8 mouse cellular contexts compared by ENCODE assay signal in genomic region chr11:98936606-98937409, GRCm38 (mm10). TPM values are rescaled to one million over a fixed set of nuclear protein-coding genes. Genes with fewer than 3 reads are reported as not detected.
DNase-seq lines count a peak whose midpoint lies in the region; ATAC-seq and TF ChIP-seq lines count a peak whose summit lies in the region.

No protein-coding gene starts in this region.

- TF ChIP-seq EP300 in liver, postnatal 0 days (IDR thresholded peaks at IDR 0.05; ENCODE audit: low read depth): no peak

- H3K27ac ChIP-seq in kidney, adult 2 months (ENCODE audit: insufficient read depth, low read depth, low read length): peak overlapping the region; percentile 96
- peak overlapping the region; percentile 32; the same call in 1 of the 2 replicates for H3K27ac ChIP-seq in cortical plate, adult 2 months (ENCODE audit: insufficient read depth, low read length)
- H3K27ac ChIP-seq in hindbrain, embryonic 14.5 days: peak overlapping the region; percentile 10; the same call in 1 of the 2 replicates
- H3K27ac ChIP-seq in liver, postnatal 0 days (ENCODE audit: low read depth): peak overlapping the region; percentile 79
- peak overlapping the region; percentile 98 for H3K27ac ChIP-seq in small intestine, adult 2 months (ENCODE audit: insufficient read depth, low read depth, low read length)

- ATAC-seq in hindbrain, embryonic 14.5 days (ENCODE audit: low FRiP score): peak; percentile 26; the same call in 1 of the 2 replicates
- peak; percentile 33 for ATAC-seq in liver, postnatal 0 days
- no peak for ATAC-seq in granulocyte monocyte progenitor cell, adult 5-6 weeks (replicated peaks; ENCODE audit: poor library complexity, severe bottlenecking)

- H3K4me2 ChIP-seq in hindbrain, embryonic 14.5 days (replicated peaks): peak overlapping the region; percentile 83
- H3K4me2 ChIP-seq in liver, postnatal 0 days (ENCODE audit: low read depth, low read length): peak overlapping the region; percentile 83

- DNase-seq in kidney, adult 2 months: peak; percentile 59
- no peak for DNase-seq in kidney, postnatal 14 days
- DNase-seq in hindbrain, embryonic 14.5 days (ENCODE audit: low spot score): no peak
- peak; percentile 30 for DNase-seq in liver, postnatal 0 days
- no peak for DNase-seq in right cerebral cortex, postnatal 25 days

- peak overlapping the region; percentile 53 for H3K4me3 ChIP-seq in kidney, adult 2 months (ENCODE audit: insufficient read depth, low read depth, low read length)
- peak overlapping the region; percentile 36 for H3K4me3 ChIP-seq in cortical plate, adult 2 months (ENCODE audit: insufficient read depth, low read length)
- H3K4me3 ChIP-seq in hindbrain, embryonic 14.5 days (replicated peaks; ENCODE audit: low read length): peak overlapping the region; percentile 47
- H3K4me3 ChIP-seq in liver, postnatal 0 days (ENCODE audit: low read depth, low read length): peak overlapping the region; percentile 51
- H3K4me3 ChIP-seq in small intestine, adult 2 months (ENCODE audit: low read depth, low read length): peak overlapping the region; percentile 95

- no peak for TF ChIP-seq POLR2A in kidney, adult 2 months (IDR thresholded peaks at IDR 0.05; ENCODE audit: low read depth, low read length)
- TF ChIP-seq POLR2A in cortical plate, adult 2 months (IDR thresholded peaks at IDR 0.05; ENCODE audit: extremely low read depth, insufficient read depth, low read length): no peak
- no peak for TF ChIP-seq POLR2A in small intestine, adult 2 months (IDR thresholded peaks at IDR 0.05; ENCODE audit: low read depth, low read length)

- no peaks in the 10 kb centered on the region for H3K9me3 ChIP-seq in hindbrain, embryonic 14.5 days (ENCODE audit: control insufficient read depth, low read length)
- no peaks in the 10 kb centered on the region for H3K9me3 ChIP-seq in liver, postnatal 0 days (ENCODE audit: low read length)

- H3K36me3 ChIP-seq in kidney, adult 2 months (ENCODE audit: control insufficient read depth, insufficient read depth, low read length): no peaks in the 10 kb centered on the region
- no peaks in the 10 kb centered on the region for H3K36me3 ChIP-seq in hindbrain, embryonic 14.5 days (replicated peaks; ENCODE audit: control insufficient read depth, insufficient read depth)
- no peaks in the 10 kb centered on the region for H3K36me3 ChIP-seq in liver, postnatal 0 days (replicated peaks; ENCODE audit: insufficient read depth, low read length)
- no peaks in the 10 kb centered on the region for H3K36me3 ChIP-seq in small intestine, adult 2 months (ENCODE audit: control insufficient read depth, insufficient read depth, low read length)

- H3K4me1 ChIP-seq in kidney, adult 2 months (ENCODE audit: control insufficient read depth, insufficient read depth, low read length): peaks cover 43% of the 10 kb centered on the region
- peaks cover 7% of the 10 kb centered on the region; the same call in 1 of the 2 replicates for H3K4me1 ChIP-seq in cortical plate, adult 2 months (ENCODE audit: control insufficient read depth, insufficient read depth, low read length)
- peaks cover 65% of the 10 kb centered on the region for H3K4me1 ChIP-seq in hindbrain, embryonic 14.5 days (replicated peaks; ENCODE audit: control insufficient read depth, insufficient read depth, low read length)
- H3K4me1 ChIP-seq in liver, postnatal 0 days (ENCODE audit: insufficient read depth): peaks cover 62% of the 10 kb centered on the region
- H3K4me1 ChIP-seq in small intestine, adult 2 months (ENCODE audit: control insufficient read depth, insufficient read depth, insufficient read length, low read length): peaks cover 58% of the 10 kb centered on the region

- WGBS in kidney, adult 2 months: 5% methylated on average over 23 of the region's 23 CpGs
- 3% methylated on average over 23 of the region's 23 CpGs for WGBS in hindbrain, embryonic 14.5 days
- WGBS in liver, postnatal 0 days (ENCODE audit: insufficient replicate concordance): 2% methylated on average over 23 of the region's 23 CpGs
- WGBS in small intestine, adult 2 months: 5% methylated on average over 23 of the region's 23 CpGs

- peak overlapping the region; percentile 59 for H3K9ac ChIP-seq in hindbrain, embryonic 14.5 days
- peak overlapping the region; percentile 50 for H3K9ac ChIP-seq in liver, postnatal 0 days (replicated peaks)

- H3K27me3 ChIP-seq in kidney, adult 2 months (replicated peaks; ENCODE audit: control insufficient read depth, insufficient read depth, low read length): no peaks in the 10 kb centered on the region
- no peaks in the 10 kb centered on the region for H3K27me3 ChIP-seq in hindbrain, embryonic 14.5 days (ENCODE audit: control insufficient read depth, insufficient read depth, low read length)
- peaks cover 19% of the 10 kb centered on the region for H3K27me3 ChIP-seq in liver, postnatal 0 days (ENCODE audit: insufficient read depth, low read length)
- no peaks in the 10 kb centered on the region for H3K27me3 ChIP-seq in small intestine, adult 2 months (ENCODE audit: control insufficient read depth, insufficient read depth, low read length)

- no peak for TF ChIP-seq CTCF in kidney, adult 2 months (conservative IDR thresholded peaks at IDR 0.05; ENCODE audit: insufficient read depth, insufficient read length, low read depth, low read length)
- no peak for TF ChIP-seq CTCF in cortical plate, adult 2 months (IDR thresholded peaks at IDR 0.05; ENCODE audit: extremely low read depth, insufficient read depth, low read length)
- TF ChIP-seq CTCF in liver, postnatal 0 days (IDR thresholded peaks at IDR 0.05; ENCODE audit: low read depth): no peak
- no peak for TF ChIP-seq CTCF in small intestine, adult 2 months (IDR thresholded peaks at IDR 0.05; ENCODE audit: extremely low read depth, insufficient read length, insufficient replicate concordance, low read depth, low read length)

RNA-seq across cellular contexts. Expression of gene Rara, which starts 9.2 kb away (rescaled TPM):
- polyA plus RNA-seq in kidney, adult 2 months (2012; rRNA removed): 18.0 and 19.6 TPM in 2 replicates
- 6.3 and 6.8 TPM in 2 replicates for polyA plus RNA-seq in cortical plate, adult 2 months (2012; rRNA removed)
- 18.4 and 18.7 TPM in 2 replicates for polyA plus RNA-seq in hindbrain, embryonic 14.5 days (2014; fragmentation: Nextera tagmentation; extraction: Ambion mirVana)
- 5.4 and 5.6 TPM in 2 replicates for polyA plus RNA-seq in liver, postnatal 0 days (2015; fragmentation: Nextera tagmentation; extraction: Ambion mirVana)
- polyA plus RNA-seq in small intestine, adult 2 months (2012; rRNA removed): 25.3 and 56.3 TPM in 2 replicates
- total RNA-seq in granulocyte monocyte progenitor cell, adult 5-6 weeks (2014; fragmentation: Nextera tagmentation): 3.8 and 8.8 TPM in 2 replicates
- 1.9 and 3.1 TPM in 2 replicates for total RNA-seq in granulocyte monocyte progenitor cell, adult 5-6 weeks (2017)

RNA-seq across cellular contexts. Expression of gene Cdc6, which starts 29.2 kb away (rescaled TPM):
- 0.11 and 0.14 TPM in 2 replicates for polyA plus RNA-seq in kidney, adult 2 months (2012; rRNA removed)
- polyA plus RNA-seq in cortical plate, adult 2 months (2012; rRNA removed): 0.40 and 0.56 TPM in 2 replicates
- 4.3 and 5.2 TPM in 2 replicates for polyA plus RNA-seq in hindbrain, embryonic 14.5 days (2014; fragmentation: Nextera tagmentation; extraction: Ambion mirVana)
- 19.1 and 22.3 TPM in 2 replicates for polyA plus RNA-seq in liver, postnatal 0 days (2015; fragmentation: Nextera tagmentation; extraction: Ambion mirVana)
- polyA plus RNA-seq in small intestine, adult 2 months (2012; rRNA removed): 0.37 and 0.65 TPM in 2 replicates
- 47.8 and 58.8 TPM in 2 replicates for total RNA-seq in granulocyte monocyte progenitor cell, adult 5-6 weeks (2014; fragmentation: Nextera tagmentation)
- total RNA-seq in granulocyte monocyte progenitor cell, adult 5-6 weeks (2017): 30.3 and 43.5 TPM in 2 replicates

RNA-seq across cellular contexts. Expression of gene Gjd3, which starts 46.0 kb away (rescaled TPM):
- 0.34 and 0.57 TPM in 2 replicates for polyA plus RNA-seq in kidney, adult 2 months (2012; rRNA removed)
- 3.4 and 3.5 TPM in 2 replicates for polyA plus RNA-seq in cortical plate, adult 2 months (2012; rRNA removed)
- polyA plus RNA-seq in hindbrain, embryonic 14.5 days (2014; fragmentation: Nextera tagmentation; extraction: Ambion mirVana): 0.60 and 1.4 TPM in 2 replicates
- polyA plus RNA-seq in liver, postnatal 0 days (2015; fragmentation: Nextera tagmentation; extraction: Ambion mirVana): not detected in 2 replicates
- polyA plus RNA-seq in small intestine, adult 2 months (2012; rRNA removed): 3.6 and 5.8 TPM in 2 replicates
- total RNA-seq in granulocyte monocyte progenitor cell, adult 5-6 weeks (2014; fragmentation: Nextera tagmentation): not detected in 2 replicates
- 1.8 TPM in 1 of 2 replicates, not detected in the other for total RNA-seq in granulocyte monocyte progenitor cell, adult 5-6 weeks (2017)

Comparison
In these comparisons a context has a peak if more than half of its experiments do, and no peak if none do; other contexts are left out.
1. DNase-seq: peak in kidney, adult 2 months (single experiment) and liver, postnatal 0 days (single experiment); none in kidney, postnatal 14 days (single experiment), hindbrain, embryonic 14.5 days (single experiment) and right cerebral cortex, postnatal 25 days (single experiment).
2. H3K27ac ChIP-seq: peak in every context shown above with its lines; median percentile 98 in small intestine, adult 2 months; 96 in kidney, adult 2 months; 79 in liver, postnatal 0 days; 32 in cortical plate, adult 2 months; 10 in hindbrain, embryonic 14.5 days.
3. H3K4me3 ChIP-seq: peak in every context shown above with its lines; median percentile 95 in small intestine, adult 2 months; 53 in kidney, adult 2 months; 51 in liver, postnatal 0 days; 47 in hindbrain, embryonic 14.5 days; 36 in cortical plate, adult 2 months.